Mouse (Mus musculus): ENCODE measurements around the gene Mvk.

GRCm38 (mm10) chr5:114428621-114429020, 15.4 kb upstream of the Mvk start:
- TF ChIP-seq GATA1 (IDR thresholded peaks at IDR 0.05; ENCODE audit: low read length), result no peak
- TF ChIP-seq TAL1 (IDR thresholded peaks at IDR 0.05; ENCODE audit: low read length), result no peak

Data from erythroblast, embryonic 14.5 days (primary cell).